Mouse (Mus musculus) myocyte (in vitro differentiated cells): ENCODE measurements around the gene Hhip. TPM values are rescaled to one million over a fixed set of nuclear protein-coding genes. Genes with fewer than 3 reads are reported as not detected.

Experiments used
- H3K27me3 ChIP-seq: one replicate; pipeline ENCODE4 v1.6.1; 2011; ENCODE audit not compliant: control insufficient read depth, insufficient read depth, insufficient read length
- H3K36me3 ChIP-seq: one replicate; pipeline ENCODE4 v1.6.1; 2011; ENCODE audit not compliant: control insufficient read depth, insufficient read depth
- H3K4me2 ChIP-seq: one replicate; pipeline ENCODE4 v1.6.1; 2011; ENCODE audit warnings: low read depth, control low read depth
- H3K4me3 ChIP-seq: one replicate; pipeline ENCODE4 v1.5.1; 2011; ENCODE audit warnings: mild to moderate bottlenecking, control low read depth, moderate library complexity
- H3K79me2 ChIP-seq: one replicate; pipeline ENCODE4 v1.6.1; 2011; ENCODE audit not compliant: control insufficient read depth, insufficient read depth
- H3ac ChIP-seq: one replicate; pipeline ENCODE4 v1.6.1; 2011; ENCODE audit not compliant: control insufficient read depth, insufficient read length
- CEBPB ChIP-seq: IDR thresholded peaks from 2 replicates; pipeline ENCODE4 v1.6.1; 2011; ENCODE audit warnings: mild to moderate bottlenecking, moderate library complexity; ENCODE audit not compliant: poor library complexity, insufficient read depth, severe bottlenecking
- E2F4 ChIP-seq: IDR thresholded peaks from one replicate; pipeline ENCODE4 v1.6.1; 2011; ENCODE audit warnings: mild to moderate bottlenecking, control low read depth, moderate library complexity; ENCODE audit not compliant: insufficient read depth
- MAX ChIP-seq: IDR thresholded peaks from one replicate; pipeline ENCODE4 v1.6.1; 2011; ENCODE audit warnings: low read depth, mild to moderate bottlenecking, control low read depth
- MYOD1 ChIP-seq, 3 experiments: IDR thresholded peaks; one replicate each; pipeline ENCODE4 v1.6.1; 2011; ENCODE audit warnings: control low read depth in 2 of 3, low read depth in 2 of 3, mild to moderate bottlenecking in 2 of 3, moderate library complexity in 1 of 3; ENCODE audit not compliant: insufficient read length in 2 of 3, control insufficient read depth in 1 of 3
- MYOG ChIP-seq, 3 experiments: IDR thresholded peaks; one replicate each; pipeline ENCODE4 v1.6.1; 2011; ENCODE audit warnings: control low read depth in 2 of 3, low read depth in 2 of 3, mild to moderate bottlenecking in 2 of 3; ENCODE audit not compliant: insufficient read length in 2 of 3, control insufficient read depth in 1 of 3, insufficient read depth in 1 of 3
- POLR2A ChIP-seq: IDR thresholded peaks from one replicate; pipeline ENCODE4 v1.6.1; 2011; ENCODE audit warnings: low read depth, mild to moderate bottlenecking, control low read depth, moderate library complexity; ENCODE audit not compliant: insufficient read length
- POLR2AphosphoS2 ChIP-seq: IDR thresholded peaks from one replicate; pipeline ENCODE4 v1.6.1; 2011; ENCODE audit warnings: low read depth, control low read depth; ENCODE audit not compliant: insufficient read length
- REST ChIP-seq: IDR thresholded peaks from one replicate; pipeline ENCODE4 v1.6.1; 2011; ENCODE audit warnings: mild to moderate bottlenecking, control low read depth, moderate library complexity; ENCODE audit not compliant: insufficient read depth, insufficient read length
- SRF ChIP-seq: IDR thresholded peaks from one replicate; pipeline ENCODE4 v1.6.1; 2011; ENCODE audit warnings: low read depth; ENCODE audit not compliant: control insufficient read depth, insufficient read length
- TCF12 ChIP-seq: IDR thresholded peaks from one replicate; pipeline ENCODE4 v1.6.1; 2011; ENCODE audit warnings: mild to moderate bottlenecking, control low read depth; ENCODE audit not compliant: poor library complexity, insufficient read depth, severe bottlenecking
- TCF3 ChIP-seq: IDR thresholded peaks from one replicate; pipeline ENCODE4 v1.6.1; 2011; ENCODE audit warnings: low read depth, control low read depth; ENCODE audit not compliant: insufficient read length
- USF1 ChIP-seq: IDR thresholded peaks from one replicate; pipeline ENCODE4 v1.6.1; 2011; ENCODE audit warnings: low read depth, mild to moderate bottlenecking, control low read depth, moderate library complexity
- polyA plus RNA-seq: library from polyadenylated mRNA; unstranded; fragments of >200 nt; fragmentation: generic; extraction: Trizol; gene quantifications from one replicate; pipeline ENCODE4 v1.2.1, GENCODE M21; 2012; ENCODE audit warnings: missing spikeins

The Hhip gene
- polyA plus RNA-seq, 1 experiment: 0.92 TPM

DNA sequence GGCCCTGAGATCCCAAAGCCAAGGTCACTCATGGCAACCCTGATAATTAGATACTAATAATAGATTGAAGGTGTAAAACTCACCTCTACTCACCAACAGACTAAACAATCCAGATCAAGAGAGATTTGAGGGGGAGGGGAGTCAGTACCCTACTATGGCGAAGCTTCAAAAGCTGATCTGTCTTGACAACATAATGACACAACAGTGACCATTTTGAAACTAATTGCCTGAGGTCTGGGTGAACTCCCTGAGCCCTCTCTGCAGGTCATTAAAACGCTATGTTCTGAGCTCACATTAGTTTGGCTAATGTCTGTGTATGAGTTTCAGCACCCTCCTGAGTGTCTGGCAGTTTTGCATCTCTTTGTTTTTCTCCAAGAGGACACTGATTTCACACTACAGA lies 72.9 kb downstream of the Hhip start:
- TF ChIP-seq REST (no peak), USF1 (no peak), POLR2AphosphoS2 (no peak), CEBPB (no peak), POLR2A (no peak), TCF12 (no peak), SRF (no peak), E2F4 (no peak)
- H3K79me2 ChIP-seq: no peaks in the 10 kb centered on the region
- H3K27me3 ChIP-seq: no peaks in the 10 kb centered on the region
- no peak overlapping the region for H3K4me3 ChIP-seq
- no peak overlapping the region for H3ac ChIP-seq
- no peaks in the 10 kb centered on the region for H3K36me3 ChIP-seq
- no peak overlapping the region for H3K4me2 ChIP-seq

DNA sequence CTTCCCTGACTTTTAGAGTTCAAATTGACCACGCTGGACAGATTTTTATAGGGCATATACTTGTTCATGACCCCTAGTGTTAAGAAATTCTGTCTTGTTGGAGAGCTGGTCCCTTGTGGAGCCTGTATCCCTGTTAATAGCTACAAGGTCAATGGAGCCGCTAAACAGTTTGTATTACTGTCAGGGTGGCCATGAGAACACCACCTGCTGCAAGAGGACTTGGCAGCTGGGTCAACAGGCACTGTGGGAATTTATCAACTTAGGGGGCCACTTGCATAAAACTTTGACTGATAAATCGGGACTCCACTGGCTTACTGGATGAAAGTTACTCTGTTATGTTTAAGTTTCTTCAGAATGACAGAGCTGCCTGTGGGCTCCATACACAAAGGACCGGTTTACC lies 75.7 kb downstream of the Hhip start:
- Histone ChIP-seq H3K36me3 (no peaks in the 10 kb centered on the region), H3K79me2 (no peaks in the 10 kb centered on the region), H3K4me3 (no peak overlapping the region), H3ac (no peak overlapping the region), H3K4me2 (no peak overlapping the region), H3K27me3 (no peaks in the 10 kb centered on the region)
- TF ChIP-seq MYOD1 (IDR thresholded peaks at IDR 0.05; ENCODE audit: control insufficient read depth in 1 of 3, insufficient read length in 2 of 3, low read depth in 2 of 3): no peak
- no peak for TF ChIP-seq USF1
- TF ChIP-seq CEBPB: no peak
- peak in 1 of 3 experiments; percentile 21 for TF ChIP-seq MYOG (IDR thresholded peaks at IDR 0.05; ENCODE audit: control insufficient read depth in 1 of 3, insufficient read depth in 1 of 3, insufficient read length in 2 of 3, low read depth in 2 of 3)
- no peak for TF ChIP-seq SRF

DNA sequence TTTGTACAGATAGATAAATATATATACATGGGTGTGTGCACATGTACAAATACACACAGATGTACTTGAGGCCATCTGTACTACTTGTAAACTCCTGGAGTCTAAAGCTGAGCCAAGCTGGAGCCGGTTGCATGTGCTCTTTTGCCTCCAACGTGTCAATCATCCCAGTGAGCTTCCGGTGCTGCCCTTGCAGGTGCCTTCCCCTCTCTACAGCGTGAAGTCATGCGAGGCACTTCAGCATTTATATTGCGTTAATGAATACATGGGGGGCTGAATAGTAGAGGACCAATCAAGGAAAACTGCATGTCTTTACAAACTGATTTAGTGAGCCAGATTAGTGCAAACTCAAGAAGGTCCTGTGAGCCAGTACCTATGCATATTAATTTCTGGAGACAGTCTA lies 91.6 kb downstream of the Hhip start:
- Histone ChIP-seq H3K27me3 (no peaks in the 10 kb centered on the region), H3ac (no peak overlapping the region), H3K79me2 (no peaks in the 10 kb centered on the region), H3K36me3 (no peaks in the 10 kb centered on the region), H3K4me3 (no peak overlapping the region), H3K4me2 (no peak overlapping the region)
- TF ChIP-seq SRF (no peak), POLR2A (no peak), MYOD1 (IDR thresholded peaks at IDR 0.05; ENCODE audit: control insufficient read depth in 1 of 3, insufficient read length in 2 of 3, low read depth in 2 of 3) (no peak), TCF12 (no peak), REST (no peak), USF1 (no peak), MAX (no peak), TCF3 (no peak), POLR2AphosphoS2 (no peak)

DNA sequence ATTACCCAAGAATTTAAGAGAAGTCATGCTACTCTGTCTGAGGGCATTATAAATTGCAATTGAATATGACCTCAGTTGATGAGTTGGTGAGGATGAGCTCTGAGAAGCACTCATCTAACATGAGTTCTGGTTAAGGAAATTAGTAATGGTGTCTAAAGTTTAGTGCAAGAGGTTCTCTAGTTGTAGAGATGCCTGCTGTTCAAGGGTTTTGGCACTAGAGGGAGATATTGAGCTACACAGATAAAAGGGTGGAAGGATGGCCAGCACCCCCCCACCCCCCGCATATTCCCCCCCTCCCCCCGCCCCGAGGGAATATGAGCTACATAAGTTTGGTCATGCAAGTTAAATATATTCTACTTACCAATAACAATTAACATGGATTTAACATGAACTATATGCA lies 104.9 kb downstream of the Hhip start:
- TF ChIP-seq CEBPB: no peak
- TF ChIP-seq POLR2A: no peak
- no peak for TF ChIP-seq POLR2AphosphoS2
- TF ChIP-seq E2F4: no peak
- no peak for TF ChIP-seq TCF12
- no peak for TF ChIP-seq MYOG (IDR thresholded peaks at IDR 0.05; ENCODE audit: control insufficient read depth in 1 of 3, insufficient read depth in 1 of 3, insufficient read length in 2 of 3, low read depth in 2 of 3)
- no peak for TF ChIP-seq REST
- TF ChIP-seq MAX: no peak
- TF ChIP-seq USF1: no peak
- TF ChIP-seq SRF: no peak
- TF ChIP-seq TCF3: no peak
- no peak for TF ChIP-seq MYOD1 (IDR thresholded peaks at IDR 0.05; ENCODE audit: control insufficient read depth in 1 of 3, insufficient read length in 2 of 3, low read depth in 2 of 3)
- Histone ChIP-seq H3ac (no peak overlapping the region), H3K4me3 (no peak overlapping the region)

DNA sequence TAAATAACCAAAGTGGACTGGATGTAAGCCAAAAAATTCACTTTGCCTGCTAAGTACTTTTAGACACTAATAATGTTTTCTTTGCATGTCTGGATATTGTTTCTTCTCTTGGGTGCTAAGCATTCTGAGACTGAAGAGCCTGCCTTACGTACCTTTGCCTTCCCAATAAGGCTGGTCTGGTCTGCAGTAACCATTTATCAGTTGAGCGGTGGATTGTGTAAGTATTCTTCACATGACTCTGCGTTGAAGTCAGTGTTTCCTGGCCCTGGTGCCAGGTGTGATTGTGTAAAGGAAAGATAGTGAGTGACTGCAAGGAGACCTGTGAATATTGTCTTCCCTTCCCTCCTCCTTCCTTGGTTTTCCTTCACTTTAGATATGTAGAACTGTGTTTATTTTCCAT lies 107.4 kb downstream of the Hhip start:
- TF ChIP-seq MYOG (IDR thresholded peaks at IDR 0.05; ENCODE audit: control insufficient read depth in 1 of 3, insufficient read depth in 1 of 3, insufficient read length in 2 of 3, low read depth in 2 of 3): no peak
- no peak for TF ChIP-seq CEBPB
- TF ChIP-seq TCF12: no peak
- TF ChIP-seq E2F4: no peak
- no peak for TF ChIP-seq USF1
- no peak for TF ChIP-seq SRF
- H3K79me2 ChIP-seq: no peaks in the 10 kb centered on the region
- H3K36me3 ChIP-seq: no peaks in the 10 kb centered on the region
- no peaks in the 10 kb centered on the region for H3K27me3 ChIP-seq
- H3K4me2 ChIP-seq: no peak overlapping the region
- H3K4me3 ChIP-seq: no peak overlapping the region
- H3ac ChIP-seq: no peak overlapping the region

More for the DNA sequence above, 104.9 kb downstream of the Hhip start:
- Histone ChIP-seq H3K4me2 (no peak overlapping the region), H3K27me3 (no peaks in the 10 kb centered on the region), H3K79me2 (no peaks in the 10 kb centered on the region), H3K36me3 (no peaks in the 10 kb centered on the region)
